Mouse (Mus musculus): ENCODE measurements around the gene Ube2t. TPM values are rescaled to one million over a fixed set of nuclear protein-coding genes. Genes with fewer than 3 reads are reported as not detected.

The Ube2t gene
- total and polyA plus RNA-seq, 2 experiments from 2014 or later = 5.8 to 9.0 TPM

DNA sequence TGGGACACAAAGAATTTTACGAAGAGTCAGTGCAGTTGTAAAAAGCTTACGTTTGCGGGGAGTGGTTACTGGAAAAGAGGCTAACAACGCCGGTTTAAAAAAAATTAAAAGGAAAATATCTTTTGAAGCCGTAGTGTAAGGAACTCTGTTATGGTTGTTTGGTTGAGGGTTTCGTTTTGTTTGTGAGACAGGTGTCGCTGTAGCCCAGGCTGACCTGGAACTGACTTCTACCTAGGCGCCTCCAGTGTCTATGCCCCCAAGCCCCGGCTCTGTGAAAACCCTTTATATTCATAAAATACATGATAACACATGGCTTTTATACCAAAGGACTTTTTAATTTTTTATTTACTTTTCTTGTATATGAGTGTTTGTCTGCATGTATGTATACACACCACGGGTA lies 456 bp downstream of the Ube2t start:
- H3K27me3 ChIP-seq (ENCODE audit: insufficient read depth, low read length) = no peaks in the 10 kb centered on the region
- DNase-seq (no peak), ATAC-seq (peak; percentile 40; the same call in 1 of the 2 replicates)
- peak overlapping the region; percentile 72 for H3K4me3 ChIP-seq (ENCODE audit: low read depth, low read length)
- H3K36me3 ChIP-seq (ENCODE audit: insufficient read depth) = no peaks in the 10 kb centered on the region
- H3K27ac ChIP-seq (ENCODE audit: low read depth, low read length) = 0 out of 2 replicates have a peak overlapping the region, but pooled peaks have one; percentile 29
- no peaks in the 10 kb centered on the region for H3K9me3 ChIP-seq (ENCODE audit: low read length)
- H3K4me1 ChIP-seq (ENCODE audit: insufficient read depth) = no peaks in the 10 kb centered on the region
- 2% methylated on average over 11 of the region's 11 CpGs for WGBS
- TF ChIP-seq CTCF (IDR thresholded peaks at IDR 0.05; ENCODE audit: low read depth) = no peak
- H3K9ac ChIP-seq = peak overlapping the region; percentile 53
- peak overlapping the region; percentile 83 for H3K4me2 ChIP-seq (ENCODE audit: low read depth)

DNA sequence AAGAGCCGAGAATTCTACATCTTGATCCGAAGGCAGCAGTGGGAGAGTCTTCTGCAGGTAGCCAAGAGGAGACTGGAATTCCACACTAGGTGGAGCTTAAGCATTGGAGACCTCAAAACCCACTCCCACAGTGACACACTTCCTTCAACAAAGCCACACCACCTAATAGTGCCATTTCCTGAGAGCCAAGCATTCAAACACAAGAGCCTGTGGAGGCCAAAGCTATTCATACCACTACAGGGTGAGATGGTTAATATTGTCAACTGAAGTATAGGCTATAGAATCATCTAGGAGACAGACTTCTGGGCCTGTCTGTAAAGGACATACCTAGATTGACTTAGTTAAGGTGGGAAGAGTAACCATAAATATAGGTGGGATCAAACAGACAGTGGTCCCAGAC lies 3.1 kb downstream of the Ube2t start:
- TF ChIP-seq CTCF (IDR thresholded peaks at IDR 0.05; ENCODE audit: low read depth) = no peak
- no peaks in the 10 kb centered on the region for H3K36me3 ChIP-seq (ENCODE audit: insufficient read depth)
- no peak overlapping the region for H3K9ac ChIP-seq
- no peaks in the 10 kb centered on the region for H3K9me3 ChIP-seq (ENCODE audit: low read length)
- ATAC-seq = no peak
- no peak overlapping the region for H3K4me3 ChIP-seq (ENCODE audit: low read depth, low read length)
- 97% methylated on average over 2 of the region's 2 CpGs for WGBS
- H3K27me3 ChIP-seq (ENCODE audit: insufficient read depth, low read length) = no peaks in the 10 kb centered on the region
- no peak overlapping the region for H3K27ac ChIP-seq (ENCODE audit: low read depth, low read length)
- no peaks in the 10 kb centered on the region for H3K4me1 ChIP-seq (ENCODE audit: insufficient read depth)
- no peak overlapping the region for H3K4me2 ChIP-seq (ENCODE audit: low read depth)
- DNase-seq = no peak

DNA sequence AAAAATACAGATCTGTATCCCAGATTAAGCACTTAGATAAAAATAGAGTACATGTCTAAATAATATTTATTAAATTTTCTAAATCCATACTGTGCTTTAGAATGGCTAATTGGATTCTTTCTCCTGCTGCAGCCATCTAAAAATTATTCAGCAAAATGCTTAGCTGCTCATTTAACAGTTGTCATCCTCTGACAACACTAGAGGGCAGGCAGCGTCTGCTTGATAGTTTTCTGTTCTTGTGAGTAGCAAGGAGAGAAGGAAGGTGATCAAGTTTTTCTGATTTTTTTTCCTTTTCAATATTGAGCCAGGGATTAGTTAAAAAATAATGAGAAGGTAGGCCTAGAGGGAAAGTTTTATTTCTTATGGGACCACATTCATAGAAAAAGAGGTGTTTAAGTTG lies 10.6 kb downstream of the Ube2t start:
- Histone ChIP-seq H3K4me1 (ENCODE audit: insufficient read depth) (no peaks in the 10 kb centered on the region), H3K36me3 (ENCODE audit: insufficient read depth) (no peaks in the 10 kb centered on the region), H3K9ac (no peak overlapping the region), H3K4me3 (ENCODE audit: low read depth, low read length) (no peak overlapping the region), H3K9me3 (ENCODE audit: low read length) (no peaks in the 10 kb centered on the region), H3K4me2 (ENCODE audit: low read depth) (no peak overlapping the region), H3K27ac (ENCODE audit: low read depth, low read length) (no peak overlapping the region), H3K27me3 (ENCODE audit: insufficient read depth, low read length) (no peaks in the 10 kb centered on the region)
- TF ChIP-seq CTCF (IDR thresholded peaks at IDR 0.05; ENCODE audit: low read depth) = peak; percentile 69
- ATAC-seq (no peak), DNase-seq (peak; percentile 58)
- 63% methylated on average over 1 of the region's 1 CpGs for WGBS

DNA sequence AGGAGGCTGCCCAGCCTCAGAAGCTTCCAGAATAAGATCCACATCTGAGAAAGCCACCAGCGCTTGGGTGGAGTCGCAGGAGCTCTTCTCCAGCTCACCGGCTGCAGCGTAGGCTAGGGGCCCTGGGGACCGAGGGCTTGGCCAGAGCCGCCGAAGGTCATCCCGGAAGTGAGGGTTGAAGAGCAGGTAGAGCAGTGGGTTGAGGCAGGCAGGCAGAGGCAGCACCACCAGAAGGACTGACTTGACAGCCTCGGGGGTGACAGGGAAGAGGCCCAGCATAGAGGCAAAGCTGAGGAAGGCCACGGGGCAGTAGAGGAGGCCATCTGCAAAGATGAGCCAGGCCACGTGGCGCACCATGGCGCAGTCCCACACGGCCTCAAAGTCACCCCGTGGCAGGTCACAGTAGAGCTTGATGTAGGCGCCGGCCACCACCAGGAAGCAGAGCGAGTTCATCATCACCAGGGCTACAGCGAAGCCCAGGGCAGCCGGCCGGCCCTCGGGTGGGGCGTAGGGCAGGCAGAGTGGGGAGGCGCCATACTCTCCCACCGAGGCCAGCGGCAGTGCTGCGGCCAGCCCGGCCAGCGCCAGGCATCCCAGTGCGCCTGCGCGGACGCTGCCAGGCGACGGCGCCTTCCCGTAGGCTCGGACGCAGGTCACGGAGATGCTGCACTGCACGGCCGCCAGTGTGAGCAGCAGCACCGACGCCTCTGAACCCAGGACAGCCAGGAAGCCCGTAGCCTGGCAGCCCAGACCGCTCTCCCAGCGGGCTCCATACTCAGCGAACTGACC lies 25.0 kb downstream of the Ube2t start:
- Histone ChIP-seq H3K4me3 (ENCODE audit: low read depth, low read length) (peak overlapping the region; percentile 45), H3K4me2 (ENCODE audit: low read depth) (peak overlapping the region; percentile 94), H3K9ac (peak overlapping the region; percentile 52), H3K27ac (ENCODE audit: low read depth, low read length) (no peak overlapping the region), H3K9me3 (ENCODE audit: low read length) (no peaks in the 10 kb centered on the region), H3K27me3 (ENCODE audit: insufficient read depth, low read length) (no peaks in the 10 kb centered on the region), H3K4me1 (ENCODE audit: insufficient read depth) (0 out of 2 replicates have a peak, but pooled peaks cover 2% of the 10 kb centered on the region), H3K36me3 (ENCODE audit: insufficient read depth) (no peaks in the 10 kb centered on the region)
- peak; percentile 80 for ATAC-seq
- TF ChIP-seq CTCF (IDR thresholded peaks at IDR 0.05; ENCODE audit: low read depth) = no peak
- DNase-seq = peak; percentile 72
- 34% methylated on average over 47 of the region's 48 CpGs for WGBS

DNA sequence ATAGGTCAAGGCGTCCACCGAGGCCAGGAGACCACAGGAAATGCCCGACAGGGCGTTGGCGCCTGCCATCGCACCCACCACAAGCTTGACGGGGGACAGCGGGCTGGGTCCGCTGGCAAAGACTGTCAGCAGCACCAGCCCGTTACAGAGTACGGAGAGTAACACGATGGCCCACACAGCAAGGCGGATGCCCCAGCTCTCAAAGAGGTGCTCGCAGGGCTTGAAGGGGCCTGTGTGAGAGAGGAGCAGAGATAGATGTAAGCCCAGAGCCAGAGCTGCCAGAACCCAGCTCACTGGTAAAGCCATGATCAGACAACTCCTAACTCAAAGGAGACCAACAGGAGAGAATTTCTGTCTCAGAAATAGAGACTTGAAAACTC lies 25.6 kb downstream of the Ube2t start:
- Histone ChIP-seq H3K27ac (ENCODE audit: low read depth, low read length) (no peak overlapping the region), H3K36me3 (ENCODE audit: insufficient read depth) (no peaks in the 10 kb centered on the region), H3K4me1 (ENCODE audit: insufficient read depth) (0 out of 2 replicates have a peak, but pooled peaks cover 2% of the 10 kb centered on the region), H3K9ac (peak overlapping the region; percentile 52), H3K4me2 (ENCODE audit: low read depth) (peak overlapping the region; percentile 94), H3K9me3 (ENCODE audit: low read length) (no peaks in the 10 kb centered on the region), H3K27me3 (ENCODE audit: insufficient read depth, low read length) (no peaks in the 10 kb centered on the region), H3K4me3 (ENCODE audit: low read depth, low read length) (peak overlapping the region; percentile 45)
- ATAC-seq = peak; percentile 40; the same call in 1 of the 2 replicates
- no peak for DNase-seq
- TF ChIP-seq CTCF (IDR thresholded peaks at IDR 0.05; ENCODE audit: low read depth) = no peak
- 10% methylated on average over 14 of the region's 14 CpGs for WGBS

DNA sequence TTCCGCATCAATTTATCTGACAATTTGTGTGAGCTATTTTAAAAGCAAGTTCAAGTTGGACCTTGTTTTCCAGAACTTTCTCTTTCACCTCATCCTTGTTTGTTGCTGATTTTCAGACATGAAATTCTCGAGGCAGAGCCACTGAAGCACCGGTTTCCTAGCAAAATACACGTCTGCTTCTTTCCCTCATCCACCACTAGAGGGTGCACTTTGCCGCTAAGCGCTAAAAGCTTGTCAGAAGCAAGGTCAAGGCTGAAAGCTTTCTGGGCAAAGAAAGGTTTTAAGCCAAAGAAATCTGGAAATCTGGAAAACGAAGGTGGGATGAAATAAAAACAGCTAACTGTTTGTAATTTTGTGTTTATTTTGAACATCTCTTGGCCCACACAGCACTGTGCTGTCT lies 27.0 kb downstream of the Ube2t start:
- Histone ChIP-seq H3K9ac (no peak overlapping the region), H3K36me3 (ENCODE audit: insufficient read depth) (no peaks in the 10 kb centered on the region), H3K4me1 (ENCODE audit: insufficient read depth) (0 out of 2 replicates have a peak, but pooled peaks cover 2% of the 10 kb centered on the region), H3K9me3 (ENCODE audit: low read length) (no peaks in the 10 kb centered on the region), H3K27me3 (ENCODE audit: insufficient read depth, low read length) (no peaks in the 10 kb centered on the region), H3K4me3 (ENCODE audit: low read depth, low read length) (no peak overlapping the region), H3K4me2 (ENCODE audit: low read depth) (no peak overlapping the region), H3K27ac (ENCODE audit: low read depth, low read length) (no peak overlapping the region)
- ATAC-seq = no peak
- peak; percentile 93 for DNase-seq
- 6% methylated on average over 7 of the region's 7 CpGs for WGBS
- peak; percentile 96 for TF ChIP-seq CTCF (IDR thresholded peaks at IDR 0.05; ENCODE audit: low read depth)

DNA sequence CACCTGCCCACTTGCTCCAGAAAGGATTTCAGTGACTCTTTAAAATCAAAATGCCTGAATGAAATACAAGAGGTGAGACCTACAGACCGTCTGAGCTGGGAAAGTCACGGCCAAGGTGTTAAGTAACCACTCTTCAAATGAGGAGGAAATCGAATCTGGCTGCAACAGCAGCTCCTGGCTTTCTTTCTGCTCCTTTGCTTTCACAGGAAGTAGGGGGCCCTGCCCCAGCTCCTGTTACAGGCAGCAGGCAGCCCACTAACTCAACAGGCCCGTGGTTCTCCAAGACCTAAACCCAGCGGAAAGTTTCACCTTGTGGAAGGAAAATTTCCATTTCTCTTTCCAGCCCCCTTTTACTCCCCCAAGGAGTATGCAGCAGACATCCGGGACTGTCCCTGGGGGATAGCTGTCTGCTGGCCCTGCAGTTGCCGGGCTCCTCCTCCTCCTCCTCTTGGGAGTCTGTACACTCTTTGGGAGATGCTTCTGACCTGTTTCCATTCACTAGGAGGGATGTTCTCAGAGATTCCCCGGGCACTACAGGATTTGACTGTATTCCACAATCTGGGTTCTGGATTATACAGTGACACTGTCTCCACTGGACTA lies 29.8 kb downstream of the Ube2t start:
- H3K36me3 ChIP-seq (ENCODE audit: insufficient read depth) = no peaks in the 10 kb centered on the region
- no peak overlapping the region for H3K9ac ChIP-seq
- H3K27ac ChIP-seq (ENCODE audit: low read depth, low read length) = no peak overlapping the region
- 0 out of 2 replicates have a peak, but pooled peaks cover 2% of the 10 kb centered on the region for H3K4me1 ChIP-seq (ENCODE audit: insufficient read depth)
- H3K4me2 ChIP-seq (ENCODE audit: low read depth) = no peak overlapping the region
- 54% methylated on average over 8 of the region's 8 CpGs for WGBS
- H3K9me3 ChIP-seq (ENCODE audit: low read length) = no peaks in the 10 kb centered on the region
- no peak for DNase-seq
- no peaks in the 10 kb centered on the region for H3K27me3 ChIP-seq (ENCODE audit: insufficient read depth, low read length)
- TF ChIP-seq CTCF (IDR thresholded peaks at IDR 0.05; ENCODE audit: low read depth) = no peak
- no peak overlapping the region for H3K4me3 ChIP-seq (ENCODE audit: low read depth, low read length)
- ATAC-seq = no peak

Data from forebrain, postnatal 0 days (tissue).